Mouse (Mus musculus) G1E-ER4 (cell line): ENCODE results near the gene Trim44. TPM values are rescaled to one million over a fixed set of nuclear protein-coding genes. Genes with fewer than 3 reads are reported as not detected.

Experiments
- GATA1 ChIP-seq: IDR thresholded peaks from one replicate; pipeline ENCODE4 v1.8.0; 2012; ENCODE audit warnings: low read length, inconsistent platforms
- polyA plus RNA-seq: library from polyadenylated mRNA; stranded (reverse); fragments of >175 nt; gene quantifications from 2 replicates; pipeline ENCODE4 v1.2.3, GENCODE M21; 2012

Gene Trim44
- polyA plus RNA-seq, 1 experiment: 41.8 TPM

GRCm38 (mm10) chr2:102384057-102384456 lies 23.6 kb downstream of the Trim44 start:
- TF ChIP-seq GATA1: no peak

DNA sequence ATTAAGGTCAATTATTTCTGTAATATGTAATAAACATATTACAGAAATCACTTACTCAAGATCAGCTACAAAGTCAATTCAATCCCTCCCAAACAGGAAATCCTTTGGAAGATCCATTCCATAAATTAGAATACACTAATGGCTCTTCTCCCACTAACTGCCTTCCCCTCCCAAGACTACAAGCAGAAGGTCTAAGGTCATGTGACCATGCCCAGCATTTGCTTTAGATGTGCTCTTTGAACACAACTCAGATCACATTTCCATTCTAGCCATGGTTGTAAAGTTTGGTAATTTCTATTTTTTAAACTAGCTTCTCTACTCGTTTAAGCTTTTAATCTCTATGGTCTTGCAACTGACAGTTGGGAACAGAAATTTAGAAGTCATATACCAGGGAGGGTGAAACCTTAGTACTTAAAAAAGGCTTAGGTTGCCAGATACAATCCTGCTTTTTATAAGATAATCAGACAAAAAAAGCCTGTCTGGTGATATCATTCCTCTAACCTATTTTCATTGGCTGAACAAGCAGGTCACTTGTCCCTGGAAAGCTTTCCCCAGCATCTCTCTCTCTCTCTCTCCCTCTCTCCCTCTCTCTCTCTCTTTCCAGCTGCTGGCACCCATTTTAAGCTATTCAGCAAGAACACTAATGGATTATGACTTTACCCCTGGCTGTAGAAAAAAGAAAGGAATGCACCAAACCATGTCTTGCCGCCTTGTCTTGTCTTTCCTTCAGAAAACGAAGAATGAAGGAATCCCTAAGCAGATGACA lies 24.4 kb downstream of the Trim44 start:
- TF ChIP-seq GATA1: no peak

DNA sequence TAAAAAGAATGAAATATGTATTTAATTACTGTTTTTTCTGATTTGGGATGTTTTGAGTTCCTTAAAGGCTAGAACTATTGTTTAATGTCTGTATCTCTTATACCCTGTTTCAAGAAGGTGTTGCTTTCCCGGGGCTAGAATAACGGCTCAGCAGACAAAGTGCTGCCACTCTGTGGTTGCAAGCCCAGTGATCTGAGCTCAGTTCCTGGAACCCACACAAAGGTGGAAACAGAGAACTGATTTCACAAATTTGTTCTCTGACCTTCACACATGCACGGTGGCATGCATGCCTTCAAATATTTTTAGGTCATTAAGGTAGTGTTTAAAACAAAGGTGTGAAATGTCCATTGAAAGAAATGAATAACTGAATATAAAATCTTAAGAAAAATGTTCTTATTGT lies 25.1 kb downstream of the Trim44 start:
- no peak for TF ChIP-seq GATA1

DNA sequence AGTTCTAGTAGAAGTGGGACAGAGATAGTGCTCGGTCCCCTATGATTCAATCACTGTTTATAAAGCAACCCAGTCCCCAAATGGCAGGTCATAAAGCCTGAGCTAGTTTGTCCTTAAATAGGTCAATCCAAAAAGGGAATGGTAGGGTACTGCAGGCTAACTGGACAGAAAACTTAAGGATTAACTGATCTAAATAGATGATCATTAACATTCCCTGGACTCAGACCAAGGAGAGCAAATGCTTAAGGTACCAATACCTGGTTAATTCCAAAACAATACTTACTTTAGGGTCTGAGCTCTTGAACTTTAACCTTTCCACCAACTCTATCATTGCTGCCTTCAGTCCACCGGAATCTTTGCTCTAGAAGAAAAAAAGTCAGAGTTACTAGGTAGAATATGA lies 27.0 kb downstream of the Trim44 start:
- no peak for TF ChIP-seq GATA1

- TF ChIP-seq GATA1: no peak
Observed at GRCm38 (mm10) chr2:102378928-102379327, 28.7 kb downstream of the Trim44 start.

DNA sequence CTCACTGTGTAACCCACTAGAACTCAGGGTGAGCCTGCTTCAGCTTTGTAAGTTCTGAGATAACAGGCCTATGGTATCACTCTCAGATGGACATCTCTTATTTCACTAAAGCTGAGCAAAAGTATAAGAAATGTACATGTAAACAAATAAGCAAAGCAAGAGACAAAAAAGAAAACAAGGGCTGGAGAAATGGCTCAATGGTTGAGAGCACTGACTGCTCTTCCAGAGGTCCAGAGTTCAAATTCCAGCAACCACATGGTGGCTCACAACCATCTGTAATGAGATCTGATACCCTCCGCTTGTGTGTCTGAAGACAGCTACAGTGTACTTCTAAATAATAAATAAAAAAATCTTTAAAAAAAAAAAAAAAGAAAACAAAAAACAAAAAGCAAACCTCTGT lies 29.2 kb downstream of the Trim44 start:
- no peak for TF ChIP-seq GATA1

DNA sequence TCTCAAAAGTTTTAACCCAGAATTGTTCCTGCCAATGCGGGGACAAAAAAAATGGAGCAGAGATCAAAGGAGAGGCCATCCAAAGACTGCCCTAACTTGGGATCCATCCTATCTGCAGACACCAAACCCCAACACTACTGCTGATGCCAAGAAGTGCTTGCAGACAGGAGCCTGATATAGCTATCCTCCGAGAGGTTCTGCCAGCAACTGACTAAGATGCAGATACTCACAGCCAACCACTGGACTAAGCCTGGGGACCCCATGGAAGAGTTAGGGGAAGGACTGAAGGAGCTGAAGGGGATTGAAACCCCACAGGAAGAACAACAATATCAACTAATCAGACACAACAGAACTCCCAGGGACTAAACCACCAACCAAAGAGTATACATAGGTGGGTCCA lies 30.3 kb downstream of the Trim44 start:
- TF ChIP-seq GATA1: no peak

- TF ChIP-seq GATA1: no peak
Observed at GRCm38 (mm10) chr2:102373406-102374105, 34.1 kb downstream of the Trim44 start.

DNA sequence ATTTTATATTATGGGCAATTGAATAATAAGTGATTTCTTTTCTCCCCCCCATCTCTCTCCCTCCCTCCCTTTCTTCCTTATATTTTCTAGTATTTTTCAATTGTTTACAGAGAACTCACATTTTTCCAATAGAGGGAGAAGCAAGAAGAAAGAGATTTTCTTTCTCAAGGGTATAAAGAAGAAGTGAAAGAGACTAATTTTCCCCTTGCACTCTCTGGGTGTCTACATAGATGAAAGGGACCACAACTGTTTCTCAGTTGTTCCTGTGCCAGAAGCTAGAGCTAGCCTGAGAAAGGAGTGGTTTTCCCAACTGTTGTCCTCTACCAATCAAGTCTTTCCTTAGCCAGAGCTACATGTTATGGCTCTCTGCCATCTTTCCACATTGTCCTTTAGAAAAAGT lies 34.9 kb downstream of the Trim44 start:
- TF ChIP-seq GATA1: no peak

- no peak for TF ChIP-seq GATA1
Observed at GRCm38 (mm10) chr2:102371332-102371731, 36.3 kb downstream of the Trim44 start.

GRCm38 (mm10) chr2:102365983-102366545 lies 41.6 kb downstream of the Trim44 start:
- peak; percentile 48 for TF ChIP-seq GATA1

DNA sequence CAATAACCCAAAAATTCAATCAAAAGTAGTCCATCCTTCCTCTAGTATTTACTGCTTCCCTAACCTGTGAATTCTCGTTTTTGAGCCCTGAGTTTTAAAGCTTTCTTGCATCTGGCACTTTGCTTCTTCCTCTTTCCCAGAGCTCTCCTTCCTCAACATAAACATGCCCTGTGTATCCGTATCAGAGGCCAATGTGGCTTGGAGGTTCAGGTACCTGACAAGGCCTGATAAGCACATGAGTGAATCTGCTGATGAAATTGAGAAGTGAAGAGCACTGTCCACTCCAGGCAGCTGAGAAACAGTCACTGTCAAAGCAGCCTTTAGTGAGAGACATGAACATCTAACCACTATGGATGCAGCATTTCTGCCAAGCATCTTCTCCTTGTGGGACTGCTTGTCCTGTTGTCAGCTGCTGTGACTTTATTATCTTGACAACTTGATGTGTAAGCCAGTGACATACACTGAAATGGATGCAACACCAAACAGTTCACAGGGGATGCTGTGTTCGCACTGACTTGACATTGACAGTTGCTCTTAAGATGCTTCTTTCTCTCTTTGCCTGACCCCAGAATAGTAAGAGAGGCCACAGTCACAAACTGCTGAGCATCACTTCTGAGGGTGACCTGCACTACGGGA lies 42.9 kb downstream of the Trim44 start:
- TF ChIP-seq GATA1: peak; percentile 66

GRCm38 (mm10) chr2:102362896-102363530 lies 44.6 kb downstream of the Trim44 start:
- TF ChIP-seq GATA1: no peak

DNA sequence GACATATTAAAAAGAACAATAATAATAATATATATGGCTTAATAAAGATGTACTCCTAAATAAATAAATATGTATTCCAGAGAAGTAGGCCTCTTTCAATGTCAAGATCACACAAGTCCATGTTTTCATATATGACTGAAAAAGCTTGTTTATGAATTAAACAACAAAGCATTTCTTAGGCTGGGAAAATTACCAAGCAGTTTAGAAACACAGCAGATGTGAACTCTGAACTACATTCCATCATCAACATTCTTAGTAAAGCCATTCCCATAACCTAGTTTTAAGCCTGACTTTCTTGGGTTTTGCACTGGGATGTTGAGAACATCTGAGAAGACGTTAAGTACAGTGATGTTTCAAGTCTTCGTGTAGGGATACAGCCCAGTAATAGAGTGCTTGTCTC lies 45.4 kb downstream of the Trim44 start:
- no peak for TF ChIP-seq GATA1

DNA sequence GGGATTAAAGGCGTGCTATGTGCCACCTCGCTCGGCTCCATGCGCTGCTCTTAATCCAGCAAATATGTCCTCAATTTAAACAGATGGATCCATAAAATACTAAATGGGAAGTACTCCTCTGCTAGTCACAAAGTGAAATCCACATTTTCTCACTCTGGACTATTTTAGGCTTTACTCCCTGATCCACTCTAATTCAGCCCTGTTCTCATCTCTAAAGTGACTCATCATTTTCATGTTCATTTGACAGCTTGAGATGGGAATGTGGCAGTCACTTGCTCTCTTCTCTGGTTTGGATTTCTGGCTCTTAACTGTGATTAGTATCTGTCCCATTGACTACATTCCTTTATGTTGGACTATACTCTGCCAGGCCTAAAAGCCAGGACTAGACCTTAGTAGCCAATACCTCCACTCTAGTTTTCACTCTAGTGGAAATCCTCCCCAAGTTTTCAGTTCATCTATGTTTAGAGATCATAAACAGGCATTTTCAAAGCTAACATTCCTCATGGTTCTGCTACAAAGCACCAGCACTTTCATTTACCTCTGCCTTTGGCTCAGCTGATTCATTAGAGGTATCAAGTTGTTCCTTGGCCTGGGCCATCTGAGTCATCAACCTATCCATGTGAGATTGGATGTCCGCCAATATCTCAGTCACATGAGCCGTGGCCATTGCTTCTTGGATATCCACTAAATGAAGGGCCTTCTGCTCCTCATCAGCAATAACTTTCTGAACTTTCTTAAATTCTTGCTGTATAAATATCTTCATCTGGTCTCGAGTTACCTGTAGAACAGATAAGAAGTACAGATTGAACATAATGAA lies 50.5 kb downstream of the Trim44 start:
- no peak for TF ChIP-seq GATA1
